Mouse (Mus musculus) kidney, postnatal 25 days (tissue): ENCODE data around the gene Zfp366.

ENCODE experiments used
- DNase-seq, 2 experiments: peaks; one replicate each; pipeline ENCODE4 v3.0.0; 2021; ENCODE audit warnings: mixed read lengths in 2 of 2

Gene Zfp366

GRCm38 (mm10) chr13:99227456-99228250 lies 43.0 kb downstream of the Zfp366 start:
- no peak for DNase-seq

GRCm38 (mm10) chr13:99228821-99229570 lies 44.4 kb downstream of the Zfp366 start:
- DNase-seq, result no peak

- DNase-seq, result no peak
Observed at GRCm38 (mm10) chr13:99229641-99230494, 45.2 kb downstream of the Zfp366 start.

GRCm38 (mm10) chr13:99230495-99230868 lies 45.9 kb downstream of the Zfp366 start:
- peak; percentile 62 to 82 for DNase-seq

GRCm38 (mm10) chr13:99233333-99233732 lies 48.7 kb downstream of the Zfp366 start:
- DNase-seq, result no peak

GRCm38 (mm10) chr13:99233956-99234355 lies 49.3 kb downstream of the Zfp366 start:
- no peak for DNase-seq

- DNase-seq, result peak in 1 of 2 experiments; percentile 17
Observed at GRCm38 (mm10) chr13:99235428-99236210, 51.0 kb downstream of the Zfp366 start.

- no peak for DNase-seq
Observed at GRCm38 (mm10) chr13:99236222-99236621, 51.6 kb downstream of the Zfp366 start.

- no peak for DNase-seq
Observed at GRCm38 (mm10) chr13:99237122-99237521, 52.5 kb downstream of the Zfp366 start.

GRCm38 (mm10) chr13:99237841-99238216 lies 53.2 kb downstream of the Zfp366 start:
- DNase-seq, result peak; percentile 59 to 61

- peak; percentile 79 to 91 for DNase-seq
Observed at GRCm38 (mm10) chr13:99238217-99239160, 53.9 kb downstream of the Zfp366 start.

- DNase-seq, result peak in 1 of 2 experiments; percentile 28
Observed at GRCm38 (mm10) chr13:99239161-99239530, 54.5 kb downstream of the Zfp366 start.

GRCm38 (mm10) chr13:99239741-99240140 lies 55.1 kb downstream of the Zfp366 start:
- no peak for DNase-seq

GRCm38 (mm10) chr13:99241984-99242383 lies 57.4 kb downstream of the Zfp366 start:
- no peak for DNase-seq

- no peak for DNase-seq
Observed at GRCm38 (mm10) chr13:99242895-99243294, 58.3 kb downstream of the Zfp366 start.

- no peak for DNase-seq
Observed at GRCm38 (mm10) chr13:99243831-99244230, 59.2 kb downstream of the Zfp366 start.

- DNase-seq, result no peak
Observed at GRCm38 (mm10) chr13:99244471-99244870, 59.8 kb downstream of the Zfp366 start.

- peak in 1 of 2 experiments; percentile 1 for DNase-seq
Observed at GRCm38 (mm10) chr13:99244896-99245295, 60.3 kb downstream of the Zfp366 start.

- no peak for DNase-seq
Observed at GRCm38 (mm10) chr13:99245916-99246460, 61.4 kb downstream of the Zfp366 start.

GRCm38 (mm10) chr13:99250806-99251205 lies 66.2 kb downstream of the Zfp366 start:
- no peak for DNase-seq

GRCm38 (mm10) chr13:99254215-99254614 lies 69.6 kb downstream of the Zfp366 start:
- DNase-seq, result no peak
